ENCODE assay signal across 8 mouse cellular contexts in genomic region chr8:91190816-91191340, GRCm38 (mm10). TPM values are rescaled to one million over a fixed set of nuclear protein-coding genes. Genes with fewer than 3 reads are reported as not detected.
DNase-seq lines count a peak whose midpoint lies in the region; ATAC-seq and TF ChIP-seq lines count a peak whose summit lies in the region.

No protein-coding gene starts in this region.

- no peak overlapping the region; the same call in 1 of the 2 replicates for H3K9ac ChIP-seq in forebrain, embryonic 13.5 days

- peaks cover 4% of the 10 kb centered on the region; the same call in 1 of the 2 replicates for H3K4me1 ChIP-seq in E14TG2a.4 (replicated peaks; ENCODE audit: low read depth, low read length)
- peaks cover 5% of the 10 kb centered on the region for H3K4me1 ChIP-seq in forebrain, embryonic 13.5 days

- no peak overlapping the region for H3K27ac ChIP-seq in forebrain, embryonic 13.5 days

- peaks cover 30% of the 10 kb centered on the region for H3K27me3 ChIP-seq in E14TG2a.4 (ENCODE audit: insufficient read depth, low read length)
- peaks cover 53% of the 10 kb centered on the region for H3K27me3 ChIP-seq in forebrain, embryonic 13.5 days

- peak; percentile 13 to 27 for DNase-seq in adrenal gland, postnatal 4 days (ENCODE audit: low spot score in 2 of 2)
- DNase-seq in heart, postnatal 14 days, result peak; percentile 72 to 80
- peak; percentile 69 to 75 for DNase-seq in layer of hippocampus, postnatal 10 days (ENCODE audit: low spot score in 2 of 2)
- peak; percentile 55 for DNase-seq in lung, postnatal 25 days (ENCODE audit: low spot score)
- DNase-seq in retina, postnatal 7 days (ENCODE audit: low read depth, low spot score), result peak; percentile 47
- peak; percentile 34 for DNase-seq in yolk sac, embryonic 10.5 days (ENCODE audit: low spot score)

- H3K4me3 ChIP-seq in E14TG2a.4 (replicated peaks; ENCODE audit: low read length), result 0 out of 2 replicates have a peak overlapping the region, but pooled peaks have one; percentile 13
- no peak overlapping the region for H3K4me3 ChIP-seq in forebrain, embryonic 13.5 days

- H3K9me3 ChIP-seq in E14TG2a.4 (ENCODE audit: low read length), result no peaks in the 10 kb centered on the region
- H3K9me3 ChIP-seq in forebrain, embryonic 13.5 days (replicated peaks), result no peaks in the 10 kb centered on the region

- no peak for TF ChIP-seq CTCF in E14TG2a.4 (conservative IDR thresholded peaks at IDR 0.05; ENCODE audit: low read length)

- H3K4me2 ChIP-seq in forebrain, embryonic 13.5 days, result peak overlapping the region; percentile 43

- intact Hi-C loops in heart, postnatal 14 days (cut with DNase I), result loop anchor here (10.0 kb wide), 2 partner anchors 344 to 1174 kb away; no protein-coding TSS in a partner anchor

- no peaks in the 10 kb centered on the region for H3K36me3 ChIP-seq in E14TG2a.4 (ENCODE audit: insufficient read depth, low read length)
- no peaks in the 10 kb centered on the region for H3K36me3 ChIP-seq in forebrain, embryonic 13.5 days (ENCODE audit: poor library complexity, severe bottlenecking)

- 3% methylated on average over 17 of the region's 17 CpGs for WGBS in forebrain, embryonic 13.5 days

- ATAC-seq in forebrain, embryonic 13.5 days, result peak; percentile 89

RNA-seq across cellular contexts. Expression of gene Aktip, which starts 8.9 kb away (rescaled TPM):
- 10 to 100 TPM; 31.6 to 41.1 TPM for total RNA-seq in adrenal gland, postnatal 4 days (2021)
- polyA plus RNA-seq in forebrain, embryonic 13.5 days (2015; fragmentation: Nextera tagmentation; extraction: Ambion mirVana), result 119 and 122 TPM in 2 replicates
- 10 to 100 TPM; 40.1 to 42.0 TPM for total RNA-seq in heart, postnatal 14 days (2021)
- total RNA-seq in layer of hippocampus, postnatal 10 days (2021), result 10 to 100 TPM; 62.6 to 73.8 TPM

Comparison
In these comparisons a context has a peak if more than half of its experiments do, and no peak if none do; other contexts are left out.
1. DNase-seq: peak in every context shown above with its lines; median percentile 76 in heart, postnatal 14 days; 72 in layer of hippocampus, postnatal 10 days; 55 in lung, postnatal 25 days; 47 in retina, postnatal 7 days; 34 in yolk sac, embryonic 10.5 days; 20 in adrenal gland, postnatal 4 days.